Mouse (Mus musculus) layer of hippocampus, postnatal 10 days (tissue): ENCODE measurements around the gene Optn. TPM values are rescaled to one million over a fixed set of nuclear protein-coding genes. Genes with fewer than 3 reads are reported as not detected.

Experiments used
- DNase-seq, 2 experiments: peaks; one replicate each; pipeline ENCODE4 v3.0.0; 2021; ENCODE audit warnings: low spot score in 2 of 2
- total RNA-seq, 2 experiments: library from RNA; stranded (reverse); gene quantifications; 2 replicates each; pipeline ENCODE4 v1.2.3; 2021

Optn gene
- total RNA-seq, 2 experiments from 2014 or later, result 19.2 to 19.4 TPM

DNA sequence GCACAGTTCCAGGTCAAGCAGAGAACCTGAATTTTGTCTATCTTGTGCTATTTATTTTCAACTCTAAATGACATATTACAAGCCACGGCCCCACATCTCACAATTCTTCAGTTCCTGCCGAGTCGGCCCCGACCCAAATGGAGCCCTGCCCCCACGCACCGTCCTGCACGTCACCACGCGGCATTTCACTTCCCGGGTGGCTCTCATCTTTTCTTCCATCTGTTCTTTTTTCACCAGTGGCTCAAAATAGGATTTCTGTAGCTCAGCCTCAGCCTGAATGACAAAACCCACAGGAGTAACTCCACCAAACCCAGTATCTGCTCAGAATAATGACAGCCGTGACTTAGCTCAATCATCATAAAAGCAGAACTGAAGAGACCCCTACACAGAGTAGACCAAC, 70.3 kb downstream of the Optn start:
- peak; percentile 28 to 44 for DNase-seq

DNA sequence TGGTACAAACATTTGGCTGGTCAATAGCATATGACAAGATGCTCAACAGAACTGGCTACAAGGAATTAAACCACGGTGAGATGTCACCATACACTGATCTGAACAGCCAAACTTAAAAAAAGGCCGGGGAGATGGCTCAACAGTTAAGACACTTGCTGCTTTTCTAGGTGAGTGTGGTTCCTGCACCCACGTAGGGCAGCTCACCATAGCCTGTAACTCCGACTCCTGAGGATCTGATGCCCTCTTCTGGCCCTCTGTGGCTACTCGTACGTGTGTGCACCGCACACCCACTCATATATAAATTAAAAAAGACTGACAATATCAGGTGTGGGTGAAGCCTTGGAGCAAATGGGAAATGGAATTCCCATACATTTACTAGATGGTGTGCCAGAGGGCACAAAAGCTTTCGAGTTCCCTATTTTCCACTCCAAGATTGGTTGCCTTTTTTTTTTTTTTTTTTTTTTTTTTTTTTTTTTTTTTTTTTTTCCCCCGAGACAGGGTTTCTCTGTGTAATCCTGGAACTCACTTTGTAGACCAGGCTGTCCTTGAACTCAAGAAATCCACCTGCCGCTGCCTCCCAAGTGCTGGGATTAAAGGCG, 74.9 kb downstream of the Optn start:
- DNase-seq, result no peak

DNA sequence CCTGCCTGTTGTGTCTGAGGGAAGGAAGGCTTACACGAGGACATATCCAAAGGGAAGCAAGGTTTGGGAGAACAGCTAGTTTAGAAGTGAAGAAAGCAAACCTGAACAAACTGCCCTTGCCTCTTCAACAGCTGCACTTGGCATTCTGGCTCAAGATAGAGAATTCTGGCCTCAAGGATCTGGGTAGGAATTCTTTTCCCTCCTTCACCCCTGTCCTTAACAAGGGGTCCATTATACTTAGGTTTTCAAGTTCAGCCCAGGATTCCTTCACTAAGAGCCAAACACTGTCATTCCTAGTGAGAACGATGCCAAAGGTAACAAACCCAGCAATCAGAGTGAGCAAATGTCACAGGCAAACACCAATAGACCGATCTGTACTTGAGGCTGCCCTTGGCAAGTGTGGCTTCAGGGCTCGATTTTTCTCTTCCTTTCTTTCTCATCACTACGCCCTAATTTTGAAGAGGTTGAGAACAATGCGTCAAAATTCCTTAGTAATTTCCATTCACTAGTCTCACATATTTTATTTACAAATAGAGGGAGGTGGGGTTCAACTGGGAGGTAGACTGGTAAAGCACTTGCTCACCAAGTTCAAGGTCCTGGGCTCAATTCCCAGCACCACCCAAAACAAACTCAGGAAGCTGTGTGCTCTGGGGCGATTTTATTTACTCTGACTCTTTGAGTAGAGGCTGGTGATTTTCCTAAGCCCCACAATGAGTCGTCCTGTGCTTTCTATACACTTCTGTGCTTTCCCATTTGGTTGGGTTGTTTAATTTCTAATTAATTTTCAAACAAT, 76.3 kb downstream of the Optn start:
- no peak for DNase-seq

DNA sequence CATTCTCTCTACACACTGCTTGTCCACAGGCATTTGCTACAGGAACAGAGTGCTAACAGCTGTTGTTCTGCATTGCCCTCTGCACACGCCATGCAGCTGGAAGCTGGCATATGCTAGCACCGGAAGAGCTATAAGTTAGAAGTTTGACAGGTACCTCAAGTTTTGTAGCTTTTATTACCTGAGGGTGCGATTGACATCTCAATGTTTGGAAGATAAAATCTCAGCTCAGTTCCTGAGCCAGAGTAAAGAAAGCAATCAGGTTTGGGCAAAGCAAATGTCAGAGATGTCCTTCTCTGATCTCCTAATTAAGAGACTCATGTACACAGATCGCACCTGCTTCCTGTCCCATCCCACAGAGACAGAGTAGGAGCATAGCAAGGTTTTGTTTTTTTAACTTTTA, 77.1 kb downstream of the Optn start:
- no peak for DNase-seq

DNA sequence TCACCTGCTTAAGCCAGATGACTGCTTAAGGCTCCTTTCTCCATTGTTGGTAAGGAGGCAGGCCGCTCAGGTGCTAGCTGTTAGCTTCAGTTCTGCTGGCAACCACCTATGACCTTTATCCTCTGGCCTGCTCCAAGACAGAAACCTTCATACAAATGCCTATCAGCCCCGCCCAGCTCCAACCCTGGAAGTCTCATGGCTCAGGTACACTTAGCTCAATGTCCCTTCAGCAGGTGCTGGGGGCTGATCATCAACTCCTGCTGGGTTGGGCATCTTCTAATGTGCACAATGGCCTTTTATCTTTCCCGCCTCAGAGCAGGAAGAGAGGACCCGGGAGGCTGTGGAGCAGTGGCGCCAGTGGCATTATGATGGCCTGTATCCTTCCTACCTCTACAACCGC, 78.9 kb downstream of the Optn start:
- no peak for DNase-seq

DNA sequence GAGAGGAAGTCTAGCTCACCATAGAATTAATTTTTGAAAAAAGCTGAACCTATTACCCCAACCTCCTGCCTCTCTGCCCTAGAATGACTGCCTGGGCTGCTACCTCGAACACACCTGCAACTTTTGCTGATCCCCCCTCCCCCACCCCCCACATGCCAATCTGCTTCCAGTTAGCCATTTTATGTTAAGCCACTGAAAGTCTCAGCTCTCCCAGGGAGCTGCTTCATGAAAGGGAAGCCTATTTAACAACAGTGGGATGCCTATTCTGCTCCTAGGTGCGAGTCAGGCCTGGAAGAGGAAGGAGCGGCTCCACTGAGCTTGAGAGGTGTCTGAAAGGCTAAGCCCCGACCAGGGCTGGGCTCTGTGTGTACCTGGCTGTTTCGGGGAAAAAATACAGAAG, 79.9 kb downstream of the Optn start:
- no peak for DNase-seq

DNA sequence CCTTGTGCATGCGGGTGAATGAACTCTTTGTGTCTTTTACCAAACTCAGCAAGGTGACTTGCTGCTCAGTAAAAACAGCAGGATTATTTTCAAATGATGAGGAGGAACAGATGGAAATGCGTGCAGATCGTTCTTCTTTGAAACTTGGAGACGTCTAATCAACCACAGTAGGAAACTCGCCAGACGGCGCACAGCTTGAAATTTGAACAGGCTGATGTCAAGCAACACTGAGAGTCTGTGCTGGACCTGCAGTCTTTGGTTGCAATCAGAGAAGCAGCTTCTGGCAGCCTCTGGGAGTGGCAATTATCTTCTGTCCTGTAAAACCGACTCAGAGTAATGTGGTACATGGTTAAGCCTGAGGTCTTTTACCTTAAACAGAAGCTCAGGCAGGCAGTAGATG, 85.8 kb downstream of the Optn start:
- DNase-seq, result peak in 1 of 2 experiments; percentile 17

DNA sequence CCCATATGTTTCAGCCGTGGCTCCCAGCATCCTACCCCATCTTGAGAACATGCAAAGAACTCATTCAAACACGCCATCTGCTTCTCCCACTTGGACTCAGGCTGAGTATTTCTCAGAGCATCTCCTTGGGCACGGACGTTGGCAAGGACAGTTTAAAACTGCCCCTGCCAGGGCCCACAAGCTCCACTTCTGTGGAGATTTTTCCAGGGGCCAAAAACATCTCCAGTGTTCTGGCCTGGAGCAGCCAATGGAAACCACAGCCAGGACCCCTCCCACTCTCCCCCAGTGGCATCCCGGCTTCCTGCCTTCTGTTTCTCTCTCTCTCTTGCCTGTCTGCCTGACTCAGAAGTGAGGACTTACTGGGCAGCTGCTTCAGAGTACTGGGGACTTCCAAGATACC, 88.0 kb downstream of the Optn start, which contains the start of gene Ucma:
TSS of gene Ucma (plus strand) at position 316 of the 400 bp plus-strand sequence.
- DNase-seq, result peak in 1 of 2 experiments; percentile 25

Other genes starting within 250 kb of the Optn start
- gene Sephs1, start 182.5 kb downstream of the Optn start, total RNA-seq, result 10 to 100 TPM; 46.1 to 48.5 TPM
- 10 to 100 TPM; 59.9 to 66.6 TPM for gene Phyh, start 145.0 kb downstream of the Optn start, total RNA-seq
- gene Ucma, start 87.9 kb downstream of the Optn start, total RNA-seq, result 1 to 10 TPM; 2.1 to 3.0 TPM
- 1 to 10 TPM; 2.1 to 3.2 TPM for gene Mcm10, start 51.3 kb downstream of the Optn start, total RNA-seq
- 10 to 100 TPM in 1 of 2 experiments, 1 to 10 TPM in 1; 9.8 to 10.5 TPM for gene Ccdc3, start 73.7 kb upstream of the Optn start, total RNA-seq